Mouse (Mus musculus) CD4-positive, CD25-positive, alpha-beta regulatory T cell (primary cell): ENCODE data around the gene Slc12a6. TPM values are rescaled to one million over a fixed set of nuclear protein-coding genes. Genes with fewer than 3 reads are reported as not detected.

Experiments
- polyA plus RNA-seq: library from polyadenylated mRNA; unstranded; fragments of 100-300 nt; shearing (Covaris generic); gene quantifications from one replicate; pipeline ENCODE4 v1.2.1, GENCODE M21; 2017

Gene Slc12a6
- polyA plus RNA-seq, result 86.8 TPM

DNA sequence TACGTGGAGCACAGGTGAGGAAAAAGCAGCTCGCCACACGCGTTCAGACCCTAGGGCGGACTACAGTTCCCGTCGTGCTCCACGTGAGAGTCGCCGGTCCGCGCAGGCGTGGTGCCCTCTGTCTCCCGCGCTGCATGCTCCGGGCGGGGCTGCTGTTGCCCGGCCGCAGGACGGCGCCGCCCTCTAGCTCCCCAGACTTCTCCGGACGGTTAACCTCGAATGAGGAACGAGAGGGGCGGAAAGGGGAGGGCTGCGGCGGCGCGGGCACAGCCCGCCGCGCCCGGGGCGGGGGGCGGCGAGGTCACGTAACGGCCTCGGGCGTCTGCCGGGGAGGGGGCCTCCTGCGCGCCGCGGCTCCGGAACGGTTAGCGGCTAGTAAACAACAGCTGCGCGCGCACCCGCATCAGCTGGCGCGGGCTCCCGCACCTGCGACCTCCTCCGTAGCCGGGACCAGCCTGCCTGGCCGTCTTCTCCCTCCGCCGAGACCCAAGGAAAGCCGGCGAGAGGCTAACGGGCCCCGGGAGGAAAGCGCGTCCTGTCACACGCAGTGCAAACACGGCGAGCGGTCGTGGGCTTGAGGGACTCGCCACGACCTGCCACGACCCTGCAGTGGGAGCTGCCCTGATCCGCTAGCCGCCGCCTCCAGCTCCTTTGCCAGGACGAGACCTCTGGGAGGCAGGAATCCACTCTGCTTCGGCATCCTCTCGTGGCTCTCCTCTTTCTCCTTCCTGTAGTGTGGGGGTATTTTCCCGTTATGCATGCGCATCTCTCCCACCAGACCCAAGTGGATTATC lies at the start of gene Slc12a6:
TSS of gene Slc12a6 (plus strand) at position 378 of the 794 bp plus-strand sequence.

DNA sequence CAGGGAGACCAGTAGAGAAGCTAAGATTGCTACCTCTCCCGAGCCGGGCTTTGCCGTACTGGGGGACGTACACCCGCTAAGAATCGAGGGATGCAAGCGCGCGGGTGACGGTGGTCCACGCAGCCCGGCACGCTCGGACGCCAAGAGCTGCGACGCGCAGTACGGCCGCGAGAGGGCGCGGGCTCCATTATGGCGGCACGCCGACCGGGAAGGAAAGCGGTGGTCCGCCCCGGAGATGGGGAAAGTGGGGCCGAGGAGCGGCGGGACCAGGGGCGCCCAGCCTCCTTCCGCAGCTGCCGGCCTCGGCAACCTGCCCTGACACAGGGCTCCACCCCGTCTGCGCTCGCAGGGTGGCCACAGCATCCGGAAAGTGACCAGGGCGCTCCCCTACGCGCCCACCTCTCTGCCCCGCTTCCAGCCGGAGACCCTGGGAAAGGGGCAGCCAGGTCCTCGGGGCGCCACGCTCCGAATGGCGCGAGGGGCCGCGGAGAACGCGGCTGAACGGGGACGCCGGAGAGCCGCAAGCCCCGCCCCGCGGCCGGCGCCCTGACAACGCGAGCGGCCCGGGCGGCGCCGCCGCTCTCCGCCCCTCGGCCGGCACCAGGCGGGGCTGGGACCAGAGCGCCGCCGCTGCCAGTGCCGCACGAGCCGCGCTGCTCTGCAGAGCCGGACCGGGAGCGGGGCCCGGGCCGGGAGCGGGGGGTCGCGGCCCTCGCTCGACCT lies 26.3 kb upstream of the Slc12a6 start, which contains the start of gene Lpcat4:
TSS of gene Lpcat4 (plus strand) at position 257 of the 723 bp plus-strand sequence.

DNA sequence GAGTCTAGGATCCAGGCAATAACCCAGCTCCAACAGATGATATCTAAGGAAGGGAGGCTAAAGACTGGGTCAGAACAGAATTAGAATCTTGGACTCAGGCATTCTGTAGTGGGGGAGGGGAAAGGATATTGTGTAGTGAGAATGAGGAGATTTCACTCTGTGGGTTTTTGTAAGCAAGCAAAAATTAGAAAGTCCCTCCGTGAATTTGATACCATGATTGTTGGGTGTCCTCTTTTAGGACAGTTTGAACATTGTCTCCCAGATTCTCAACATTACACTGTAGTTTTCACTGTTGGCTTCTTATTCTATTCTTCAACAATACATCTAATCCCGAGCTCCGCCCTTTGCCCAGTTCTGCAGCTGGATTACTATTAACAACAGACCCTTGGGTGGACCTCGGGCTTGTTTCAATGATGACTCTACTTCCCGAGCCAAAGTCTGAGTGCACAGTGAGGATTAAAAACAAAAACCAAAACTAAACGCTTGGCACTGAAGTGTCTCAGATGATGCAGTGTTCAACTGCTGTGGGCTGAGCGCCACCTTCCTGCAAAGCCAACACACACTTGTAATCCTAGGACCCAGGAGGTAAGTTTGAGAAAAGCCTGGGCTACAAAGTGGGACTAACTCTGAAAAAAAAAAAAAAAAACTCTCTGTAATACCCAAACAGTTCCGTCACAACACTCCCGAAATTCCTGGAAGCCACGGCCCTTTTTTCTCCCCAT lies 6.2 kb upstream of the Slc12a6 start, which contains the start of gene Nutm1:
TSS of gene Nutm1 (minus strand) at position 51 of the 722 bp plus-strand sequence.

DNA sequence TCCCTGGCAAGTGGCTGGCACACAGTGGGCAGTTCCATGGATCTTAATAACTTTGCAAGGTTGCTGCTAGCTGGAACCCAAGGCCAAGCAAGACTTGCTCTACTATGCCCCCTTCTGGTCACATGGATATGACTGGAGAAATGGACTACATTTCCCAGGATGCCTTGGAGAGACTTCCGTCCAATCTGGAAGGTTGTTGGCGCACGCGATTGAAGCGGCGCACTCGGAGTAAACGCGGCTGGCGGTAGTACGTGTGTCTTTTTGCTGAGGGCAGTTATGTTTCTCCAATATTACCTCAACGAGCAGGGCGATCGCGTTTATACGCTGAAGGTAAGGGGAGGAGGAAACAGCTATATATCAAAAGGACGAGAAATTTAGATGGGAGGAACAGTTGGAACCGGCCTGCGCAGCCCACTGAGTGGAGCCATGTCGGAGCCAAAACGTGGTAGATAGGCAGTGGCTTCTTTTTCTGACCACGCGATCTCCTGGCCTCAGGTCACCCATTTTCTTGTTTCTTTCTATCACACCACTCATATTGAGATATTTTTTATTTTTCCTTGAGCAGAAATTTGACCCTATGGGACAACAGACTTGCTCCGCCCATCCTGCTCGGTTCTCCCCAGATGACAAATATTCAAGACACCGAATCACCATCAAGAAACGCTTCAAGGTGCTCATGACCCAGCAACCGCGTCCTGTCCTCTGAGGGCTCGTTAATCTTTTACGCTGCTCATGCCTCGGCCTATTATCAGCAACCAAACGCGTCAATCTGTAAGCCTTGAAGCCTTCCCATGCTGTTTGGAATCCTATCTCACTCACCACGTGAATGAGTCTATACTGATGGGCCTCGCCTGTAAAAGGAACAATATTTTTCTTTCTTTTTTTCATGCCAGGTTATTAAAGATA lies 3.6 kb upstream of the Slc12a6 start, which contains the start of gene Nop10:
TSS of gene Nop10 (plus strand) at position 179 of the 906 bp plus-strand sequence.

DNA sequence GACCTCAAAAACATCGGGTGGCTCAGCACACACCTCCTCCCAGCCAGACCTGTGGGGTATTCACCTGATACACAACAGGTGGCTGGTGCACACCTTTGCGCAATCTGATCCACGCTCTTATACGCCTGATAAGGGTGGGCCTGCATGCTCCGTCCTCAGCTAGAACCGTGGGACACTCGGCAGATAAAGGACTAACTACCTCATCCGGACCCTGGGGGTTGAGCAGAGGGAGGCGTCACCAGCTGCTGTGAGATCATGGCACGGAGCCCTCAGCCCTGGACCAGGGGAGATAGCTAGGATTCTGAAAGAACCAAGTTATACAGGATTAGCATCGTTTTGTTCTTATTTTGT lies 592 bp downstream of the Slc12a6 start, which contains the start of gene Gm21985:
TSS of gene Gm21985 (plus strand) at position 73 of the 351 bp plus-strand sequence.

DNA sequence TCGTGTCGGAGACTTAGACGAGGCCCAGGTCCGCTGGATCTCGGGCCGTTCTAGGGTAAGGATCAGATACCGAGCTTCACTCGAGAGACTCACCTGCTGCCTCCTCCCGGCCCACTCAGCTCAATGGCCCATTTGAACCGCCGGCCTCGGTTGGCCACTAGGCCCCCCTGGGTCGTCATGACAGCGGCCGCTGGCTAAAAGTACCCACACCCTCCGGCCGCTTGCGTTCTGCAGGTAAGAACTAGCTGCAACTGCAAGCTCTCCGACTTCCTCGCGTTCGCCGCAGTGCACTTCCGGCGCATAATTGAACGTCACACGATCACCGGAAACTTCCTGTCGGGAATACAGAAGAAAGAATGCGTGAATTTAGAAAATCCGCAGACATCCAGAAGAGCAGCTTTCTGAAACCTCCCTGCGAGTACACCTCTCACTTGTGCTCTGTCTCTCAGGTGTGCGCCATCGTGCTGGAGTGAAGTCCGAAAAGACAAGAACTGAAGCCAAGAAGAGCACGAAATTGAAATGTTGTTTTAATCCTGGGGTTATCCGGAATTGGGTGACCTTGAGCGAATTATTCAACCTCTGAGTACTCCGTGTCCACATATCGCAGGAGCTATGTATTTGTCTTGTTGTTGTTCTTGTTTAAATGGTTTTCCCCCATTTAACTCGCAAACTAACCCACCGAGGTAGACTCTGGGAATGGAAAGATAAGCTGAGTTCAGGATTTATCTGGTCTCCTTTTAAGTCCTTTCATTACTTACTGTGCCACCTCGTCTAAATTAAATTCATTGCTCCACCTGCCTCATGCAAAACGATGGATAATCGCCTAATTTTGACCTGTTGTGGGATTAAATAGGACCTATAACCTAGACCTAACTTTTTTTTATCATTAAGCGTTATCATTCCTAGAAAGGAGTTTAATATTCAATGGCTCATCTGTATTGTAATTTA lies 102.4 kb downstream of the Slc12a6 start, which contains the start of gene Emc4:
TSS of gene Emc4 (minus strand) at position 302 of the 948 bp plus-strand sequence.

DNA sequence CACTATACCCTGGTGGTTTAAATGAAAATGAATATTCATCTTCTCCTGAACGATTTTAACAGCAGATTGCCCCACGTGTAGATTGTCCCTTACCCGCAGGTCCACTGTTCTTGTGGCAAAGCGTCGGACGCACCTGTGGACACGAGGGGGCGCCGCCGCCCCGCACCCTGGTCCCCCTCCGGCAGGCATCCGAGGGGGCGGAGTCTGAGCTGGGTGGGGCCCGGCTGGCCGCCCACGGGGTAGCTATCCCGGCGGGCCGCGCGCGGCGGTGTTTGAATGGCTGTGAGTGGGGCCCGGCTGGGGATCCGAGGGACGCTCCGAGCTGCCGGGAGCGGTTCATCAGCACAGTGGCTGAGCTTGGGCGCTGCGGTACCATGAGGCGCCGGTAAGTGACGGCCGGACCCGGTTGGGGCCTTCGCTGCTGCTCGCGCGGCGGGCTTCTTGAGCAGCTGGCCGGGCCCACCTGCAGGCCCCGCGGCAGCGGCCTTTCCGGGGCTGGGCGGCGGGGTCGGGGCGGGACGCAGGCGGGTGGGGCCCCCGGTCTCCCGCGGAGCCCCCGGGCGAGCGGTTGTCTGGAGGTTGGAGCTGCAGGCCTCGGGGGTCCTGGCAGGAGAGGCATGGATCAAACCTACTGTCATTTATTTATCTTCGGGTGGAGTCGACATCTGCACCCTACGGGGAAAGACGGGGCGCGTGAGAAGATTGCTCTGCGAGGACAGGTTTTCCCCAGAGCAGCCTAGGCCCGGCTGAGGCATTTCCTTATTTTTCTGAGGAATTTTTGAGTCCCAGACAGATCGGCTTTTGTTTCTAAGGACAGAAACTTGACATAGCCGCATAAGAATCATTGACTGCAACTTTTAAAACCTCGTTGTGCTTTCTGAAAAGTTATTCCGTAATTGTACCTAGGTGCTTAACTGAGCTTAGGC lies 113.6 kb downstream of the Slc12a6 start, which contains the start of gene Katnbl1:
TSS of gene Katnbl1 (plus strand) at position 239 of the 926 bp plus-strand sequence.

Other genes starting within 250 kb of the Slc12a6 start
- gene Olfr1311, start 241.4 kb upstream of the Slc12a6 start, polyA plus RNA-seq, result not detected
- not detected for gene Olfr1312, start 215.6 kb upstream of the Slc12a6 start, polyA plus RNA-seq
- not detected for gene Olfr1313, start 188.0 kb upstream of the Slc12a6 start, polyA plus RNA-seq
- not detected for gene Olfr1314, start 169.0 kb upstream of the Slc12a6 start, polyA plus RNA-seq
- gene Olfr1315-ps1, start 150.4 kb upstream of the Slc12a6 start, polyA plus RNA-seq, result not detected
- gene Olfr1316, start 130.8 kb upstream of the Slc12a6 start, polyA plus RNA-seq, result not detected
- gene Olfr1317, start 125.5 kb upstream of the Slc12a6 start, polyA plus RNA-seq, result not detected
- not detected for gene Olfr1318, start 111.6 kb upstream of the Slc12a6 start, polyA plus RNA-seq
- gene Lpcat4, start 26.4 kb upstream of the Slc12a6 start, polyA plus RNA-seq, result 95.5 TPM
- 0.06 TPM for gene Nutm1, start 6.5 kb upstream of the Slc12a6 start, polyA plus RNA-seq
- 155 TPM for gene Nop10, start 3.9 kb upstream of the Slc12a6 start, polyA plus RNA-seq
- not detected for gene Gm21985, start 489 bp downstream of the Slc12a6 start, polyA plus RNA-seq
- gene Emc4, start 102.2 kb downstream of the Slc12a6 start, polyA plus RNA-seq, result 93.7 TPM
- gene Katnbl1, start 113.4 kb downstream of the Slc12a6 start, polyA plus RNA-seq, result 25.3 TPM
- 16.8 TPM for gene Emc7, start 189.2 kb downstream of the Slc12a6 start, polyA plus RNA-seq
- not detected for gene Chrm5, start 214.9 kb downstream of the Slc12a6 start, polyA plus RNA-seq
- gene Aven, start 227.1 kb downstream of the Slc12a6 start, polyA plus RNA-seq, result 110 TPM